Mouse (Mus musculus): ENCODE data around the gene Tspo.

Gene Tspo

DNA sequence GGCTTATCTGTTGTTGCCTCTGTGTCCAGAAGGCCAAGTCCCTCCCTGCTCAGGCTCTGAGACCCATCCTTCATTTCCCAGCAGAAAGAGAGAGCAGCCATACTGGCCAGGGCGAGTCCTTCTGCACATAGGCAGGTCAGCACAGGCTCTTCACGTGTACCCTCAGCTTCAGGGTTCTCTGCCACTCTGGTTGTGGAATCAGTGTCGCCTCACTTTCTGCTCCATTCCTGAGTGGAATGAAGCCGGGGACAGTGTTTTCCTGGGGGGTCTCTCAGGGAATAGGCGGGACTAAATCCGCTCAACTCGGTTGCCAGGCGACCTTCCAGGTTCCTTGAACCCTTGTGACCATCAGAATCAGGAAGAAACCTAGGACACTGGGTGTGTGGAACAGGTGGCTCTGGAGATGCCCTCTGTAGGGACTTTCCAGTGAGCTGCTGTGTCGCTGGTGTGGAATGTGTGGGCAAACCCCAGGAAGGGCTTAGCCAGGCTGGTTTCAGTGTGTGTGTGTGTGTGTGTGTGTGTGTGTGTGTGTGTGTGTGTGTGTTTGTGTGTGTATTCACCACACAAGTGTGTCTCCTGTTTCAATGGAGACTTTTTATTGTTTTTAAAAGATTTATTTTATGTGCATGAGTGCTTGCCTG lies 21.6 kb upstream of the Tspo start:
- in situ Hi-C loops (cut with MboI; ENCODE audit: low sequenced_read_pairs) = no loop called here

DNA sequence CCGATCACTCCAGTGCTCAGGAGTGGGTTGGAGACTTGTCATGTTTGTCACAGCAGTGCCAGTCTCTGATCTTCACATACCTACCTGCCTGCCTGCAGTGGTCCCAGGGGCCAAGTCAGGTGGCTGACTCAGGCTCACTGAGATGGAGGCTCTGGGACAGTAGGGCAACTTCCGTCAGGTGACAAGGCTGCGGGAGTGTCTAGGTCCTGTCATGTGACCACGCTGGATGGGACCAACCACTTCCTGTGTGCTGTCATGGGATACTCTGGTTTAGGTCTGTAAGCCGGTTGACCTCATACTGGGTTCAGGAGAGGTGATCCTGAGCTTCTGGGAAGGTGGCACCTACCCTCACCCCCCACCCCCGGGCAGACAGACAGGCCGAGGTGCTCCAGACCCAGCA lies 17.4 kb upstream of the Tspo start:
- in situ Hi-C loops (cut with MboI; ENCODE audit: low sequenced_read_pairs) = no loop called here

DNA sequence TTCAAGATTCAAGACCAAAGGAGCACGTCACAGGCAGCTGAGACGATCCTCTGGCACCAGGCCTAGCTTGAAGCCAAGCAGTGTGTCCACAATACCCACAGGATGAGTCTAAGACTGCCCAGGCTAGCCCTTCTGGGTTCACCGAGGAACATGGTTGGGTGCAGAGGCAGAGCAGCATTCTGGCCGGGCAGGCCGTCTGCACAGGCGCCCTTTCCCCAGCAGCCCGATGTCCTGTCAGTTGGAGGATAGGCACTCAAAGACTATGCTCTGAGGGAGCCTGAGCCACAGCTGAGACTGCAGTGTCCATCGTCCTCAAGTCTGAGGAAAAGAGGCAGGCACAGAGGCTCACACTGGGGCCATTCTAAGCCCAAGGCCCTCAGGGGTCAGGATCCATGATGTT lies 16.2 kb upstream of the Tspo start:
- in situ Hi-C loops (cut with MboI; ENCODE audit: low sequenced_read_pairs) = no loop called here

DNA sequence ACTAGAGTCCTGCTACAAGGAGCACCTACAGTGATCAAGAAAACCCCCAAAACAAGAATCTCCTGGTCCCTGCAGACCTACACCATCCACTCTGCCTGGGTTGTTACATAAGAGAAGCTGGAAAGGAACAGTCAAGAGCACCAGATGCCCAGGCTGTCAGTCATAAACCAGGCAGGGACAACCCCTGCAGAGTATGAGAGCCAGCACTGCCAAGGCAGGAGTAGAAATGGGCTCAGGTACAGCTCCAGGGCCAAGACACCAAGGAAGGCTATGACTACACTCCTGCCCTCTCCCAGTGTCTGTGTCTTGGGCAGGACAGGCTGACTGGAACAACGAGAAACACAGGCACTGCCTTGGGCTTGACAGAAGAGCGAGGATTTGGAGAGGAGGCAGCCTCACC lies 13.3 kb upstream of the Tspo start:
- in situ Hi-C loops (cut with MboI; ENCODE audit: low sequenced_read_pairs) = no loop called here

DNA sequence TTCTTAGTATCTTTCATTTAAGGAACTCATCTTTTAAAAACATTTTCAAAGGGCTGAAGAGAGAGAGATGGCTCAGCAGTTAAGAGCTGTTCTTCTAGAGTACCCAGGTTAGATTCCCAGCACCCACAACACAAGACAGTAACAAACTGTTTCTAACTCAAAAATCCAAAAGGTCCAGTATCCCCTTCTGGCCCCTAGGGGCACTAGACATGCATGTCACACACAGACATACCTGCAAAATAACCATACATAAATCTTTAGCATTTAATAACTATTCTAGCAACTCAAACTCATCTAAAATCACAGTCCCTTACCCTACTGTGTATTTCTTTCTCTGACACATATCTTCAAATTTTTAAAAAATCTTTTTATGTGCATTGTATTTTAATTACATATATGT lies 9.6 kb upstream of the Tspo start:
- in situ Hi-C loops (cut with MboI; ENCODE audit: low sequenced_read_pairs) = no loop called here

DNA sequence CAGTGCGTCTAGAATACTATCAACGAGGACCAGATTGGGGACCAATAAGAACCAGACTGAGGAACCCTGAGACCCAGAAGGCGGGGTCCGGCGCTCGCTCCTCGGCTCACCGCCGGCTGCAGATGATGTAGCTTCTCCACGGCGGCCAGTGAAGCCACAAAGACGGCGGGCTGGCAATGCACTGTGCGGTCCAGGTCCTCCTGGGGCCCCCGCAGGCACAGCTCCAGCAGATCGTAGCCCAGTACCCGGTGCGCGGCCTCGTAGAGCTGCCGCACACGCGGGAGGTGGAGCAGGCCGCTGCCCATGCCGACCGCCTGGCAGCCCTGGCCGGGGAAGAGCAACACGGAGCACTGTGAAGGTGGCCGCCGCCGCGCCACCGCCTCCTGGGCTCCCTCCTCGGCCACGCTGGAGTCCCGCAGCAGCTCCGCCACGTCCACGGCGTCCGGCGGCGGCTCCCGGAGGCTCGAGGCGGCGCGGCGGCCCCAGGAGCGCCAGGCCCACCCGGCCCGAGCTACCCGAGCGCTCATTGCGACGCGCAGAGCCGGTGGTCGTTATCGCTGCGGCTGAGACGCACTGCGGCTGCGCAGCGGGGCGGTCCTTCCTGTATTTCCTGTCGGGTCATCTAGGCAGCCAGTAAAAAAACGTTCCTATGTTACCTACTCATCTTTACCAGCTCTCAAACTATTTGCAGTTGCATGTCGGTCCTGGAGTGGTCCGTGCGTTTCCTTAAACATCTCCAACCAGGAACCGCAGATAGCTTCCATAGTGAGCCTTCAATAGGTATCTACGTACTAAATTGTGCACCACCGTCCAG lies 8.0 kb upstream of the Tspo start:
- in situ Hi-C loops (cut with MboI; ENCODE audit: low sequenced_read_pairs) = no loop called here

DNA sequence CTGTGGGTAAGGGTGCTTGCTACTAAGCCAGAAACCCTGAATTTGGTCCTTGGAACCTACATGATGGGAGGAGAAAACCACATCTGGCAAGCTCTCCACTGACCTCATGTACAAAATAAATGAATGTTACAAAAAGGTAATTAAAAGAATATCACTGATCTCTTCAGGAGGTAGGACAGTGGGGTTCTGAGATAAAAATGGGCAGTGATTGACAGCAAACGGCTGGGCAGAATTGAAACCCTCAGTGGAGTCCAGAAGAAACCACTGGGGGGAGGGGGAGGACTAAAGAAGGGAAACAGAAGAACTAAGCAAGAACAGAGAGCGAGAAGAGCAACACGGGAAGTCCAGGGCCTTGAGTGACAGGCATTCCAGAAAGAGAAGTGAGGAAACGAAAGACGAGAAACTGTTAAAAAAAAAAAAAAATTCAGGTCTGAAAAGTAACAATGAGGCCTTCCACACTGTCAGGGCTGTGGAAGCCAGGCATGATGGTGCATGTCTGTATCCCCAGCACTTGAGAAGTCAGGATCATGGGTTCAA lies 2.4 kb upstream of the Tspo start:
- in situ Hi-C loops (cut with MboI; ENCODE audit: low sequenced_read_pairs) = no loop called here

DNA sequence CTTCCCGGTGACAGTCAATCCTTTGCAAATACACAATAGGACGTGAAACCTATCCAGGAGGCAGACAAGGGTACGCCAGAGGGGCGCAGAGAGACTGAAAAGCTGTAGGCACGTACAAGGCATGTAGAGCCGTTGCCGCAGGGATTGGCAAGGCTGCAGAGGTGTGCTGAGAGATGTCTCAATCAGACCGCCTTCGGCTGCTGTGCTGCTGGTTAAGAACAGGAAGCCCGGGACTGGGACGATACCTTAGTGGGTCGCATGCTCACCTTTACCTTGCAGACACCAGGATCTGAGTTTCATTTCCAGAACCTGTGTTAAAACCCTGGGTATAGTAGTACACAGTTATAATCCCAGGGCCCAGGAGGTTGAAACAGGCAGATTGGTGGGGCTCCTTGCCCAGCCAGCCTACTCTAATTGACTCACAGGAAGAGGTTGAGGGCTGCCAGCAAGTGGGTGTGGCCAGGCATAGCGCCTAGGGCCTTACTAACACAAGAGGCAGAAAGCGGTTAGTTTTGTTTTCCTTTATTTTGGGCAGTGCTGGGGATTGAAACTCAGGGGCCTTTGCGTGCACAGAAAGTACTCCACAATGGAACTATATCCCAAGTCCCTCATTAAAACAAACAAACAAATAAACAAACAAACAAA lies 644 bp upstream of the Tspo start:
- in situ Hi-C loops (cut with MboI; ENCODE audit: low sequenced_read_pairs) = no loop called here

DNA sequence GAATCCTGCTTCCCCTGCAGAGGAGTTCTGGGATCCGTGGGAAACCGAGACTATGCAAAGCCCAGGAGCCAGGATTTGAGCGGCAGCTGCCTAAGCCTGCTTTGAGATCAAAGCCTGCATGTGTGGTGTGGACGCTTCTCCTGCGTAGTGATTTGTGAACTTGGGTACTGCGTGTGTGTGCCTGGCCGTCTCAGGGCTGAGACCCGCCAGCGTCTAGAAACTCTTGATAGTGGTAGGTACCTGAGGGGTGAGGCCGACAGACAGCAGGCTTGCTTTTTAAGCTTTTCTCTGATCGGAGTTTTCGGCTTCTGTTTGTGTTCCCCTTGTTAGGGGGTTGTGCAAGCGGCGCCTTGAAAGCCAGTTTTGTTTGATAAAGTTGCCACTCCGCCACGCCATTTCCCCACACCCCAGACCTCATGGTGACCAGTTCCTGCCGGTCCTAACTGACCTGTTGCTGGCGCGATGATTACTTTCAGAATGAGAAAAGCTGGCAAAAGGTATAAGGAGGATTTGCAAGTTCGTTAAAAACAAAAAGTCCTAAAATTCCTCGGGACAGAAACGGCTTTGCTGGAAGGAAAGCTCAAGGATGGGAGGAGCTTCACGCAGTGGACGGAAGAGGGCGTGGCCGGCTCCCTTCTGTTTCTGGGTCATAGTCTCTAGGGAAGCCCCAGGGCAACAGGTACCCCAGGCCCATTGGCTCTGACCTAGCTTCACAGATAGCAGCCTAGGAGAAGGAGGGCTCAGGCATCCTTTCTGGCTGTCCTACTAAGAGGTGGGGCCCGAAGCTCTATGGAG lies 662 bp downstream of the Tspo start:
- in situ Hi-C loops (cut with MboI; ENCODE audit: low sequenced_read_pairs) = no loop called here

DNA sequence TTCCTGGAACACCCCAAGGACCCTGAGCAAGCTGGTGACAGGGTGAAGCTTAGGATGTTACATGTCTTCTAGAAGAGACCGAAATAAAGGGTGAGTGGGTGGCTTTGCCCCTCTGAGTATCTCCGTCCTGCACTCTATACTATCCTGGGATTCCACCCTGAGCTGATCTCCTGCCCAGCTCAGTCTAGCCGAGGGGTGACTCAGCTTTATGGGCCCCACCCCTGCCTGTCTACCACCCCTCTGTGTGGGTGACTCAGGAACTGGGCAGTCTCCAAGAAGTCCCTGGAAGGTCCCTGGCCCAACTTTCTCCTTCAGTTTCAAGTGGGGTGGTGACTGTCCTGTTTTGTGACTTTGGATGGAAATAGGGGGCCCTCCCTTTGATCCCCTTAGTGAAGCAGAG lies 2.0 kb downstream of the Tspo start:
- in situ Hi-C loops (cut with MboI; ENCODE audit: low sequenced_read_pairs) = no loop called here

DNA sequence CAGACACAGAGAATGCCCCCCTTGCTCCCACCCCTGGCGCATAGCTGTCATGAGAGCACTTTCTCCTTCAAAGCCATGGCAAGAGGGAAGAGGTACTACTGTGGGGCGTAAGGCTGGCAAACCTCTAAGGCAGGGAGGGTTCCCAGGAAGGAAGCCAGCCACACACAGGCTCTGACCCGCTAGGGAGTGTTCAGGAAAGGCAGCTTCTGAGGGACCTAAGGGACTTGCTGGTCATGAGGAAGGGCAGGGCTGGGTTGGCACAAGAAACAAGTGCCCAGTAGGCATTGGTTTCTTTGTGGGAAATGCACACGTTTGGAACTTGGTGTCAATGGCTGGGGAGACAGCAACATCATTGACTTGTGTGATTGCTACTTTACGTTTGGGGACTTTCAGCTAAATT lies 2.6 kb downstream of the Tspo start:
- in situ Hi-C loops (cut with MboI; ENCODE audit: low sequenced_read_pairs) = no loop called here

DNA sequence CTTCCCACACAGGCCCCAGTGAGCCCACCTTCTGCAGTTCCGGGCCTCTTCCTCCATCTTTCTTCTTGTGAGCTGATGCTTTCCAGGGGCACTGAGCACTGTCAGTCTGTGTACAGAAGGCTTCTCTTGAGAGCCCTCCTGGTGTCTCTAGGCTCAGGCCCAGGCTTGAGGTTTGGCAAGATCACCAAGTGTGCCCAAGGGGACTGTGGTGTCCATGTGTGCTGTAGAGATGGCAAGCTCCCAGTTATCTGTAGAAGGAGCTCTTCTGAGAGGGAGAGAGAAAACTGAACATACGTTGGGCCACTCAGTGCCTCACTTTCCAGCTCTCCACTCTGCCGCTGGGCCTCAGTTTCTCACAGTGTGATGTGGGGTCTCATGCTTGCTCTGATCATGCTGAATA lies 4.3 kb downstream of the Tspo start:
- in situ Hi-C loops (cut with MboI; ENCODE audit: low sequenced_read_pairs) = no loop called here

DNA sequence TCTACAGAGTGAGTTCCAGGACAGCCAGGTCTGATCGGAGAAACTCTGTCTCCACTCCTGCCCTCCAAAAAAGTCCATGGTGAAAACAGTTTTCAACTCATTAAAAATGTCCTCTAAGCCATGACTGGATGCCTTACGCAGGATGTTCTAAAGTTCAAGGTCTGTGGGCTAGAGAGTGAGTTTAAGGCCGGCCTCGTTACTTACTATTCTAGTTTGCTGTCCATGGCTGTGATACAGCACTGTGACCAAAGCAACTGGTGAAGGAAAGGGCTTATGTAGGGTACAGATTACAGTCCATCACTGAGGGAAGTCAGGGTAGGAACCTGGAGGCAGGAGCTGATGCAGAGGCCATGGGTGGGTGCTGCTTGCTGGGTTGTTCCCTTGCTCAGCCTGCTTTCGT lies 5.2 kb downstream of the Tspo start:
- in situ Hi-C loops (cut with MboI; ENCODE audit: low sequenced_read_pairs) = no loop called here

DNA sequence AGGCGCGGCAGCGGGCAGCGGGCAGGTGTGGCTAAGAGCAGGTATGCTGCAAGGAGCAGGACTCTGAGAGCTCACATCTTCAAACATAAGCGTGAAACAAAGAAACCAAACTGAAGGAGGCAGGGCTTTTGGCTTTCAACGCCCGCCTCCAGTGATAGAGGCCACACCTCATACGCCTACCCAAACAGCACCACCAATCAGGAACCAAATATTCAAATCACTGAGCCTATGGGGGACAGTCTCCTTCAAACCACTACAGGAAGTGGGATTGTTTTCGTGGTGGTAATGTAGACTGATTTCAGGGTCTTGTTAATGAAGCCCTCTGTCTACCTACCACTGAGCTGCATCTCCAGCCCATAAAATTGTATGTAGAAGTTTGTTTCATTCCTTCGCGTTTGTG lies 6.3 kb downstream of the Tspo start:
- in situ Hi-C loops (cut with MboI; ENCODE audit: low sequenced_read_pairs) = no loop called here

DNA sequence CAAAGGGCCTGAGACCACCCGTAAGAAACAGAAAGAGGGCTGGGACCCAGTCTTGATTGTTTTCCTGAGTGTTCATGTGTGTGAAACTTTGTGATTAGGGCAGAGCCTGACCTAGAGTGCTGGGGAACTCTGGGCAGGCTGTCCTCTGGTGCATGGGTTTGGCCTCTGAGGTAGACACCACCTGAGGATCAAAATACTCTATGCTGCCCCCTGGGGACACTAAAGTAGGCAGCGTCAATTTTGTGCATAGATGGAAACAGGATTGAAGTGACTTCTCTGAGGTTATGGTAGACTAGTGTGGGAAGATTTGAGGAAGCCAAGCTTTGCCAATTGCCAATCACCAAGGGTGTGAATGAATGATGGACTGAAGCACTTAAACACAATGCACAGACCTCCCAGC lies 7.2 kb downstream of the Tspo start:
- in situ Hi-C loops (cut with MboI; ENCODE audit: low sequenced_read_pairs) = no loop called here

DNA sequence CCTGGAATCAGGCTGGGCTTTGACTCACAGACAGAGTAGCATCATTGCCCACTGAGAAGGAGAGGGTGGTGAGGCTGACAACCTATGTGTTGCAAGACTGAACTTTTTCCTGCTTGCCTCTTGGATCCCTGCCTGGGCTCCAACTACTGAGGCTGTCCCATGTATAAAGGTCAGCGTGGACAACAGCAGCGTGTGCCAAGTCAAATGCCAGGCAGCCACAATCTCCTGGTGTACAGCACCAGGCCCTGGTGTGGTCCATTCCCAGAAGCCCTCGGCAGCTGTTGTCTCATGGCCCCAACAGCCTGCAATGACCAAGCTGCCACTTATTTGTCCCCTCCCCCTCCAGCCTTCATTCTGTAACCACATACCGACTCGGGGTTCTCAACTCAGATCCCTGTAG lies 8.2 kb downstream of the Tspo start:
- in situ Hi-C loops (cut with MboI; ENCODE audit: low sequenced_read_pairs) = no loop called here

DNA sequence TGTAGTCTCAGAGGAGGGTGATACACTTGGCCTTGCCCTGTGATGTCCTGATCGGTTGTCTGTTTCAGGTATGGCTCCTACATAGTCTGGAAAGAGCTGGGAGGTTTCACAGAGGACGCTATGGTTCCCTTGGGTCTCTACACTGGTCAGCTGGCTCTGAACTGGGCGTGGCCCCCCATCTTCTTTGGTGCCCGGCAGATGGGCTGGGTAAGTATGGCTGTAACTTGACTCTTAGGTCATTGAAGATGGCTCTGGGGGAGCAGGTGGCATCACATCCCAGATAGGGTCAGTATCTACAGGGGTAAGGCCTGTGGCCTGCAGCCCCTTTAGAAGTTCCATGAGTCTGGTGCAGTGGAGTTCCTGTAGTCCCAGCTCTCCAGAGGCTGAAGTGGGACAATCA lies 8.7 kb downstream of the Tspo start:
- in situ Hi-C loops (cut with MboI; ENCODE audit: low sequenced_read_pairs) = no loop called here

DNA sequence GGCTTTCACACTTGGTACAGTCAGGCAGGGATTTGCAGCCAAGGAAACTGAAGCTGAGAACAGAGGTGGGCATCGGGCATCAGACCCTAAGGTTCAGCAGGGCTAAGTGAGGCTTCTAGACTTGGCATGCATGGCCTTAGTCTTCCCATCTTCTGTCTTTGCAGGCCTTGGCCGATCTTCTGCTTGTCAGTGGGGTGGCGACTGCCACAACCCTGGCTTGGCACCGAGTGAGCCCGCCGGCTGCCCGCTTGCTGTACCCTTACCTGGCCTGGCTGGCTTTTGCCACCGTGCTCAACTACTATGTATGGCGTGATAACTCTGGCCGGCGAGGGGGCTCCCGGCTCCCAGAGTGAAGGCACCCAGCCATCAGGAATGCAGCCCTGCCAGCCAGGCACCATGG lies 10.2 kb downstream of the Tspo start:
- in situ Hi-C loops (cut with MboI; ENCODE audit: low sequenced_read_pairs) = no loop called here

DNA sequence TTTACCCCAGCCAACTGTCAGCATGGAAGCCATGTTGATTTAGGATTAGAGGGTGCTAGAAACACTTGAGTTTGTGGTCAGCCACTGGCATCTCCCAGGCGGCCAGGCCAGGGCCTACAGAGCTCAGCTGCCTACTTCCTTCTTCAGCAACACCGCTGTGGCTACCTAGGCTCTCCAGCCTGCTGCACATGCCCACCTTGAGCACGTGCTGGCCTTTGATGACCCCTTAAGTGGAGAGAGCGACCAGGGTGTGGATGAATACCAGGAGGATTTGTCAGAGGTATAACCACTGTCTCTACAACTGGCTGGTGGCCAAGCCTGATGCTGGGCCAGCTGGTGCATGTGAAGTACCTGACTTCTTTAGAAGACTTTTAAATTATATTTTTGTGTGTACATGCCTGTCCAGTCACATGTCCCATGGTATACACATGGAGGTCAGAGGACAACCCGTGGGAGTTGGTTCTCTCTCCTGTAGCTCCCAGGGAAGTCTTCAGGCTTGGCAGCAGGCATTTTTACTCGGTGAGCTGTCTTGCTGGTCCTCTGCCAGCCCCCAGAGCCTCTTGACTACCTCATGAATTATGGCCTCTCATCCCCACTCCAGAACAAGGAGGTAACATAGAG lies 11.4 kb downstream of the Tspo start:
- in situ Hi-C loops (cut with MboI; ENCODE audit: low sequenced_read_pairs) = no loop called here

DNA sequence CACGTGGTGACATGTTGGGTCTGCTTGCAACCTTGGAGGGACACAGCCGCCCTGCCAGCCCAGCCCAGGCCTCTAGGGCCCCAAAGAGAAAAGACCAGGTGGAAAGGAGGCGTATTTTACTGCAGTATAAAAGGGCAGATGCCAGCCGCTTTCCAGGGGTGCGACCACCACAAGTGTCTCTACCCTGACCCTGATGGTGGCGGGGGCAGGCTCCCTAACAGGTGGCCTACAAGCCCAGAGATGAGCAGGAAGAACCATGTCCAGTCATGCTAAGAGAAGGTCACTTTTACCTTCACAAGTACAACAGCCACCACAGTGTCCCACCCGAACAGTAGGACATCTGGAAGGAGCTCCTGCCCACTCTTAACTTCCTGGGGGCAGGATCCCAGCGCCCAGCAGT lies 12.2 kb downstream of the Tspo start:
- in situ Hi-C loops (cut with MboI; ENCODE audit: low sequenced_read_pairs) = no loop called here

DNA sequence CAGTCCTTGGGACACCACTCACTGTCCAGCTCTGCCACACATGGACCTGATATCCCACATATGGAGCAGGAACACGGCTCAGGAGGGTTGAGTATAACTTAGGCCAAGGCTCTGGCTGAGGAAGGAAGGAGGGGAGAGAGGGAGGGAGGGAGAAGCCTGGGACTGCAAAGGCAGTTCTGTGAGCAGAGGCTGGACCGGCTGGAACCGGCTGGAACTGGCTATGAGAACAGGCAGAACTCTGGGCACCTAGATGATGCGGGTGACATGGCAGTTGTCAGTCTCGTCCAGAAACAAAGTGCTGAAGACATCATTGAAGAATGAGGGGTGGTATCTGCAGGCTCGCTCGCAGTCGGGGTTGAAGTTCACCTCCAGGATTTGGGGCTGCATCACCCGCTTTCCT lies 13.3 kb downstream of the Tspo start:
- in situ Hi-C loops (cut with MboI; ENCODE audit: low sequenced_read_pairs) = no loop called here
